Mouse (Mus musculus) liver, adult 2 months (tissue): ENCODE data around the gene Adamts14. TPM values are rescaled to one million over a fixed set of nuclear protein-coding genes. Genes with fewer than 3 reads are reported as not detected.

ENCODE experiments used
- DNase-seq: peaks from one replicate; pipeline ENCODE4 v3.0.0-alpha.2; 2011; ENCODE audit warnings: low read depth, low spot score; ENCODE audit errors: extremely low read depth
- H3K27ac ChIP-seq: fragments of 200-500 bp; replicated peaks from 2 replicates; pipeline ENCODE4 v1.5.1; 2012; ENCODE audit warnings: low read depth, mild to moderate bottlenecking, control low read depth, inconsistent platforms, low read length; ENCODE audit not compliant: insufficient read depth
- H3K27me3 ChIP-seq: fragments of 200-500 bp; 2 replicates; pipeline ENCODE4 v1.6.1; 2012; ENCODE audit warnings: mild to moderate bottlenecking, moderate library complexity, low read length, inconsistent platforms; ENCODE audit not compliant: control insufficient read depth, insufficient read depth
- H3K36me3 ChIP-seq: fragments of 200-500 bp; 2 replicates; pipeline ENCODE4 v1.6.1; 2012; ENCODE audit warnings: low read length, inconsistent platforms; ENCODE audit not compliant: control insufficient read depth, insufficient read depth
- H3K4me1 ChIP-seq: fragments of 200-500 bp; 2 replicates; pipeline ENCODE4 v1.6.1; 2011; ENCODE audit warnings: low read length; ENCODE audit not compliant: control insufficient read depth, insufficient read depth
- H3K4me3 ChIP-seq: fragments of 200-500 bp; 2 replicates; pipeline ENCODE4 v1.5.1; 2011; ENCODE audit warnings: low read depth, mild to moderate bottlenecking, control low read depth, low read length, moderate library complexity; ENCODE audit not compliant: insufficient read depth
- H3K79me2 ChIP-seq: fragments of 200-500 bp; 2 replicates; pipeline ENCODE4 v1.6.1; 2012; ENCODE audit warnings: inconsistent platforms, mild to moderate bottlenecking, low read length, moderate library complexity; ENCODE audit not compliant: control insufficient read depth, insufficient read depth
- H3K9ac ChIP-seq: fragments of 200-500 bp; 2 replicates; pipeline ENCODE4 v1.6.1; 2012; ENCODE audit warnings: low read depth, mild to moderate bottlenecking, control low read depth, inconsistent platforms, low read length
- CTCF ChIP-seq: fragments of 200-500 bp; IDR thresholded peaks from 2 replicates; pipeline ENCODE4 v1.5.1; 2011; ENCODE audit warnings: low read depth, low read length, control low read depth
- POLR2A ChIP-seq: fragments of 200-500 bp; IDR thresholded peaks from 2 replicates; pipeline ENCODE4 v1.6.1; 2011; ENCODE audit warnings: low read length, control low read depth; ENCODE audit not compliant: insufficient read depth; ENCODE audit errors: extremely low read depth
- WGBS: fragments of 180-500 bp; shearing (Covaris S2); methylation state at CpG from one replicate; pipeline ENCODE4 v1.1.7; 2018; 5-methylcytosine and 5-hydroxymethylcytosine counted together
- polyA plus RNA-seq: library from polyadenylated mRNA; depleted of rRNA; stranded (reverse); fragments of >200 nt; gene quantifications from 2 replicates; pipeline ENCODE4 v1.2.3, GENCODE M21; 2012
- total RNA-seq: library from RNA; depleted of rRNA; stranded (reverse); fragments of >200 nt; gene quantifications from 2 replicates; pipeline ENCODE4 v1.2.3, GENCODE M21; 2014

Gene Adamts14
- total and polyA plus RNA-seq, 2 experiments: 0.55 to 0.61 TPM

- H3K79me2 ChIP-seq: no peaks in the 10 kb centered on the region
- no peaks in the 10 kb centered on the region for H3K36me3 ChIP-seq
- no peak for DNase-seq
- H3K4me1 ChIP-seq: peaks cover 6% of the 10 kb centered on the region; the same call in 1 of the 2 replicates
- 83% methylated on average over 7 of the region's 7 CpGs for WGBS
- peaks cover 2% of the 10 kb centered on the region; the same call in 1 of the 2 replicates for H3K27me3 ChIP-seq
- no peak overlapping the region for H3K9ac ChIP-seq
- no peak overlapping the region for H3K4me3 ChIP-seq
- peak overlapping the region; percentile 27; the same call in 1 of the 2 replicates for H3K27ac ChIP-seq
- TF ChIP-seq POLR2A (no peak), CTCF (no peak)
These were observed 592 bp upstream of the Adamts14 start for GRCm38 (mm10) chr10:61273844-61274215.

GRCm38 (mm10) chr10:61272631-61273030 is 607 bp downstream of the Adamts14 start:
- H3K79me2 ChIP-seq: no peaks in the 10 kb centered on the region
- no peaks in the 10 kb centered on the region for H3K36me3 ChIP-seq
- DNase-seq: no peak
- WGBS: 62% methylated on average over 5 of the region's 5 CpGs
- H3K27me3 ChIP-seq: peaks cover 2% of the 10 kb centered on the region; the same call in 1 of the 2 replicates
- peak overlapping the region; percentile 69 for H3K9ac ChIP-seq
- H3K4me3 ChIP-seq: peak overlapping the region; percentile 53
- H3K27ac ChIP-seq: no peak overlapping the region
- no peaks in the 10 kb centered on the region for H3K4me1 ChIP-seq
- TF ChIP-seq CTCF: no peak
- no peak for TF ChIP-seq POLR2A

- Histone ChIP-seq H3K4me3 (no peak overlapping the region; the same call in 1 of the 2 replicates), H3K27ac (no peak overlapping the region), H3K9ac (no peak overlapping the region), H3K27me3 (peaks cover 2% of the 10 kb centered on the region; the same call in 1 of the 2 replicates), H3K4me1 (no peaks in the 10 kb centered on the region), H3K36me3 (no peaks in the 10 kb centered on the region), H3K79me2 (no peaks in the 10 kb centered on the region)
- TF ChIP-seq CTCF (no peak), POLR2A (no peak)
- DNase-seq: no peak
- WGBS: 45% methylated on average over 8 of the region's 8 CpGs
These were observed 1.1 kb downstream of the Adamts14 start for GRCm38 (mm10) chr10:61272089-61272626.

- Histone ChIP-seq H3K27ac (no peak overlapping the region), H3K36me3 (no peaks in the 10 kb centered on the region), H3K4me3 (no peak overlapping the region), H3K79me2 (no peaks in the 10 kb centered on the region), H3K4me1 (no peaks in the 10 kb centered on the region), H3K9ac (no peak overlapping the region), H3K27me3 (no peaks in the 10 kb centered on the region)
- TF ChIP-seq POLR2A (no peak), CTCF (no peak)
- DNase-seq: no peak
- 89% methylated on average over 5 of the region's 5 CpGs for WGBS
These were observed 5.9 kb downstream of the Adamts14 start for GRCm38 (mm10) chr10:61267378-61267777.

GRCm38 (mm10) chr10:61263606-61264005 is 9.6 kb downstream of the Adamts14 start:
- Histone ChIP-seq H3K4me3 (no peak overlapping the region), H3K79me2 (no peaks in the 10 kb centered on the region), H3K27me3 (no peaks in the 10 kb centered on the region), H3K9ac (no peak overlapping the region), H3K27ac (no peak overlapping the region), H3K36me3 (no peaks in the 10 kb centered on the region), H3K4me1 (no peaks in the 10 kb centered on the region)
- no peak for DNase-seq
- TF ChIP-seq POLR2A: no peak
- no peak for TF ChIP-seq CTCF
- WGBS: 84% methylated on average over 8 of the region's 8 CpGs
